8 mouse cellular contexts compared by ENCODE assay signal in the genomic region with DNA sequence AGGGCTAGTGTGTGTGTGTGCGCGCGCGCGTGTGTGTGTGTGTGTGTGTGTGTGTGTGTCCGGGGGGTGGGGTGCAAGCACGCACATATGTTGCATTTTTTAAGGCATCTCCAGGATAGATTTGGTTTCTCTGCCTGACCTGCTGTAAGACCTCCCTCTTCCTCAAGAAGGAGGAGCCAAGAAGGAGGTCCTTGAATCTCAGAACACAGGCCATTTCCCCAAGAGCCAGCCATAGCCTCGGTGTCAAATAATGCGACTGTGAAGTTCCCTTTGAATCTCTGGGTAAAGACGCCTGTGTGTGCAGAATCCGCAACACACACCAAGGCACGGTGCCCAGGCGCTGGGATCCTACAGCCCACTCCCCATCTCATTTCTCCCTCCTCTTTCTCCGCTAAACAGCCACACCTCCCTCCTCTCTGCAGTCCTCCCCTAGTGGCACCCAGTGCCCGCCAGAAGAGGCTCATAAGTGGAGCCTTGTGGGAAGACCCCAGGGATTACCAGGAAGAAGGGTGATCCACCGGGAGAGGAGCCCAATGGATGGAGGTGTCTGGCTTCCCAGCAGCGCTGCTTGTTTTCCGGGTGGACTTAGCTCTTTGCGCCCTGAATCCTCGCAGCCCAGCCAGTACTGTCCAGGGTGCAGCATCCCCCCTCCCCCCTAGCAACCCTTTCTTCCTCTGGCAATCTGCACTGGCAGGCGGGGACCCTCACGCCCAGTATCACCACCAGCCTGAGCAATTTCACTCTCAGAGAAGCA.
DNase-seq lines count a peak whose midpoint lies in the region; ATAC-seq and TF ChIP-seq lines count a peak whose summit lies in the region.

No protein-coding gene starts in this region.

- peak overlapping the region; percentile 94 for H3K4me2 ChIP-seq in limb, embryonic 12.5 days

- no peak for TF ChIP-seq POLR2A in spleen, adult 2 months (IDR thresholded peaks at IDR 0.05; ENCODE audit: low read depth, low read length)

- H3K9ac ChIP-seq in limb, embryonic 12.5 days (replicated peaks) = peak overlapping the region; percentile 84

- H3K9me3 ChIP-seq in limb, embryonic 12.5 days = no peaks in the 10 kb centered on the region
- no peaks in the 10 kb centered on the region for H3K9me3 ChIP-seq in midbrain, embryonic 10.5 days (replicated peaks)

- WGBS in spleen, adult 2 months = 3% methylated on average over 22 of the region's 22 CpGs
- 2% methylated on average over 21 of the region's 22 CpGs for WGBS in limb, embryonic 12.5 days
- WGBS in midbrain, embryonic 10.5 days = 1% methylated on average over 22 of the region's 22 CpGs

- no peak for TF ChIP-seq CTCF in spleen, adult 2 months (IDR thresholded peaks at IDR 0.05; ENCODE audit: extremely low read depth, insufficient read depth, insufficient read length, insufficient replicate concordance)

- no peaks in the 10 kb centered on the region for H3K4me1 ChIP-seq in spleen, adult 2 months (ENCODE audit: control insufficient read depth, insufficient read depth, insufficient read length)
- peaks cover 25% of the 10 kb centered on the region for H3K4me1 ChIP-seq in limb, embryonic 12.5 days (replicated peaks)
- peaks cover 27% of the 10 kb centered on the region for H3K4me1 ChIP-seq in midbrain, embryonic 10.5 days

- H3K36me3 ChIP-seq in spleen, adult 2 months (ENCODE audit: control insufficient read depth, insufficient read depth, low read length) = no peaks in the 10 kb centered on the region
- H3K36me3 ChIP-seq in limb, embryonic 12.5 days = no peaks in the 10 kb centered on the region
- no peaks in the 10 kb centered on the region for H3K36me3 ChIP-seq in midbrain, embryonic 10.5 days

- H3K27ac ChIP-seq in spleen, adult 2 months (ENCODE audit: insufficient read depth, low read length) = peak overlapping the region; percentile 67
- peak overlapping the region; percentile 83 for H3K27ac ChIP-seq in limb, embryonic 12.5 days
- H3K27ac ChIP-seq in midbrain, embryonic 10.5 days (replicated peaks) = peak overlapping the region; percentile 89

- DNase-seq in spleen, adult 2 months (ENCODE audit: low read depth in 1 of 2, low spot score in 2 of 2) = no peak
- no peak for DNase-seq in spleen, postnatal 14 days (ENCODE audit: low spot score in 2 of 2)
- DNase-seq in embryo, embryonic 9.5 days (ENCODE audit: extremely low spot score) = peak; percentile 71
- DNase-seq in heart, adult 18-20 months = peak; percentile 61 to 70
- DNase-seq in kidney, adult 9 months = peak; percentile 21
- DNase-seq in midbrain, embryonic 10.5 days (ENCODE audit: low spot score) = peak; percentile 64
- peak; percentile 21 for DNase-seq in skeletal muscle tissue, adult 2 months (ENCODE audit: low read depth, low spot score)

- peak overlapping the region; percentile 61 for H3K4me3 ChIP-seq in spleen, adult 2 months (ENCODE audit: extremely low read depth, insufficient read depth, insufficient read length)
- H3K4me3 ChIP-seq in limb, embryonic 12.5 days (replicated peaks) = peak overlapping the region; percentile 70
- peak overlapping the region; percentile 72 for H3K4me3 ChIP-seq in midbrain, embryonic 10.5 days

- ATAC-seq in limb, embryonic 12.5 days (ENCODE audit: insufficient number of reproducible peaks, insufficient read depth, low FRiP score, low TSS enrichment, low read depth) = peak; percentile 71

- H3K27me3 ChIP-seq in spleen, adult 2 months (ENCODE audit: control insufficient read depth, insufficient read depth, low read length) = peaks cover 6% of the 10 kb centered on the region
- H3K27me3 ChIP-seq in limb, embryonic 12.5 days = peaks cover 31% of the 10 kb centered on the region
- H3K27me3 ChIP-seq in midbrain, embryonic 10.5 days (ENCODE audit: low read depth, poor library complexity, severe bottlenecking) = peaks cover 63% of the 10 kb centered on the region

Comparison
In these comparisons a context has a peak if more than half of its experiments do, and no peak if none do; other contexts are left out.
1. DNase-seq: peak in embryo, embryonic 9.5 days (single experiment), heart, adult 18-20 months (2 of 2), kidney, adult 9 months (single experiment), midbrain, embryonic 10.5 days (single experiment) and skeletal muscle tissue, adult 2 months (single experiment); none in spleen, adult 2 months (0 of 2) and spleen, postnatal 14 days (0 of 2).
2. Peak in every context shown above with its lines, with median percentiles within 50 percentile points of each other: H3K27ac ChIP-seq and H3K4me3 ChIP-seq.